Mouse (Mus musculus) activated CD4-positive, CD25-positive, alpha-beta regulatory T cell (primary cell): Measurements from ENCODE around the gene Cdc42ep4. TPM values are rescaled to one million over a fixed set of nuclear protein-coding genes. Genes with fewer than 3 reads are reported as not detected.

Experiments used
- polyA plus RNA-seq, 2 experiments: library from polyadenylated mRNA; unstranded; fragments of 100-300 nt; shearing (Covaris generic); gene quantifications; one replicate each; pipeline ENCODE4 v1.2.1; 2017

Gene Cdc42ep4
- 1 to 10 TPM; 4.3 to 5.7 TPM for polyA plus RNA-seq

GRCm38 (mm10) chr11:113751484-113752084 is at the start of gene Cdc42ep4:
Gene Cdc42ep4 (minus strand): TSS chr11:113751881.

GRCm38 (mm10) chr11:113709731-113710256 is 41.9 kb downstream of the Cdc42ep4 start, which contains the start of gene Cpsf4l:
Gene Cpsf4l (minus strand): TSS chr11:113710017.

GRCm38 (mm10) chr11:113683957-113684706 is 67.5 kb downstream of the Cdc42ep4 start, which contains the start of the genes Fam104a and D11Wsu47e:
Gene Fam104a (minus strand): TSS chr11:113684155.
Gene D11Wsu47e (plus strand): TSS chr11:113684412.

Other genes starting within 250 kb of the Cdc42ep4 start
- gene Sstr2, start 132.5 kb downstream of the Cdc42ep4 start, polyA plus RNA-seq, result under 1 TPM; 0.27 to 0.31 TPM
- gene Cog1, start 102.7 kb downstream of the Cdc42ep4 start, polyA plus RNA-seq, result 10 to 100 TPM; 31.1 to 48.3 TPM
- 10 to 100 TPM; 20.1 to 29.6 TPM for gene Slc39a11, start 101.8 kb downstream of the Cdc42ep4 start, polyA plus RNA-seq
- 10 to 100 TPM; 51.0 to 51.8 TPM for gene Fam104a, start 67.7 kb downstream of the Cdc42ep4 start, polyA plus RNA-seq
- gene D11Wsu47e, start 67.5 kb downstream of the Cdc42ep4 start, polyA plus RNA-seq, result 10 to 100 TPM; 13.3 to 16.2 TPM
- under 1 TPM in 1 of 2 experiments, not detected in 1; 0.17 TPM for gene Cpsf4l, start 41.9 kb downstream of the Cdc42ep4 start, polyA plus RNA-seq